ENCODE assay signal across 9 mouse cellular contexts in genomic region chr1:137225418-137225817, GRCm38 (mm10).
DNase-seq lines count a peak whose midpoint lies in the region; ATAC-seq and TF ChIP-seq lines count a peak whose summit lies in the region.
"Had no signal": no experiment of that assay in that cellular context is flagged by ENCODE, and none has a peak within 500 bp of the region (broad histone marks: within the 10 kb centered on the region; RNA-seq: fewer than 3 reads in every experiment).

No protein-coding gene starts in this region.

- H3K4me2 ChIP-seq in hindbrain, embryonic 14.5 days (replicated peaks), result no peak overlapping the region
- H3K4me2 ChIP-seq: liver, embryonic 13.5 days had no signal

- H3K27ac ChIP-seq in left cerebral cortex, adult 2 months, result no peak overlapping the region
- H3K27ac ChIP-seq in hindbrain, embryonic 14.5 days, result no peak overlapping the region
- H3K27ac ChIP-seq: liver, embryonic 13.5 days had no signal

- intact Hi-C loops in left cerebral cortex, adult 2 months (cut with DNase I), result loop anchor here (2.0 to 5.0 kb wide), 2 partner anchors 273 to 675 kb away; no protein-coding TSS in a partner anchor
- intact Hi-C loops in left cerebral cortex, postnatal 14 days (cut with DNase I), result loop anchor here (2.0 to 10.0 kb wide), 3 partner anchors 451 to 675 kb away; no protein-coding TSS in a partner anchor

- no peaks in the 10 kb centered on the region for H3K27me3 ChIP-seq in hindbrain, embryonic 14.5 days (ENCODE audit: control insufficient read depth, insufficient read depth, low read length)

- H3K9ac ChIP-seq in hindbrain, embryonic 14.5 days, result no peak overlapping the region
- H3K9ac ChIP-seq: liver, embryonic 13.5 days had no signal

- no peak overlapping the region for H3K4me3 ChIP-seq in left cerebral cortex, adult 2 months
- no peak overlapping the region for H3K4me3 ChIP-seq in hindbrain, embryonic 14.5 days (replicated peaks; ENCODE audit: low read length)
- H3K4me3 ChIP-seq: liver, embryonic 13.5 days had no signal

- H3K4me1 ChIP-seq in hindbrain, embryonic 14.5 days (replicated peaks; ENCODE audit: control insufficient read depth, insufficient read depth, low read length), result peaks cover 6% of the 10 kb centered on the region; the same call in 1 of the 2 replicates

- TF ChIP-seq CTCF in left cerebral cortex, adult 2 months (IDR thresholded peaks at IDR 0.05), result peak; percentile 76

- DNase-seq in left cerebral cortex, adult 2 months (ENCODE audit: extremely low spot score in 1 of 2, low spot score in 2 of 2), result peak; percentile 24 to 39
- DNase-seq in left cerebral cortex, adult 8-10 months (ENCODE audit: low spot score in 2 of 2), result no peak
- peak; percentile 85 for DNase-seq in hindbrain, embryonic 14.5 days (ENCODE audit: low spot score)
- DNase-seq in left cerebral cortex, postnatal 14 days (ENCODE audit: low spot score in 2 of 2), result peak; percentile 68 to 84
- peak; percentile 32 for DNase-seq in neural tube, embryonic 10.5 days (ENCODE audit: extremely low spot score, low spot score)
- DNase-seq in natural killer cell, adult 2 months (ENCODE audit: low spot score in 2 of 2), result no peak
- DNase-seq in thymus, postnatal 4 days, result no peak
- DNase-seq: liver, embryonic 13.5 days had no signal

- peak; percentile 78 for ATAC-seq in common myeloid progenitor, adult 5-6 weeks (replicated peaks; ENCODE audit: low read depth, poor library complexity, severe bottlenecking)
- ATAC-seq in hindbrain, embryonic 14.5 days (ENCODE audit: low FRiP score), result peak; percentile 70; the same call in 1 of the 2 replicates

- 26% methylated on average over 3 of the region's 3 CpGs for whole genome bisulfite sequencing in hindbrain, embryonic 14.5 days

- no peaks in the 10 kb centered on the region for H3K36me3 ChIP-seq in hindbrain, embryonic 14.5 days (replicated peaks; ENCODE audit: control insufficient read depth, insufficient read depth)
- H3K36me3 ChIP-seq: liver, embryonic 13.5 days had no signal

- 0 out of 2 replicates have a peak, but pooled peaks cover 3% of the 10 kb centered on the region for H3K9me3 ChIP-seq in hindbrain, embryonic 14.5 days (ENCODE audit: control insufficient read depth, low read length)
- H3K9me3 ChIP-seq: liver, embryonic 13.5 days had no signal

Comparison
In these comparisons a context has a peak if more than half of its experiments do, and no peak if none do; other contexts are left out.
1. DNase-seq: peak in left cerebral cortex, adult 2 months (2 of 2), hindbrain, embryonic 14.5 days (single experiment), left cerebral cortex, postnatal 14 days (2 of 2) and neural tube, embryonic 10.5 days (single experiment); none in left cerebral cortex, adult 8-10 months (0 of 2), natural killer cell, adult 2 months (0 of 2) and thymus, postnatal 4 days (single experiment).